Mouse (Mus musculus): ENCODE data around the gene Nudt3. TPM values are rescaled to one million over a fixed set of nuclear protein-coding genes. Genes with fewer than 3 reads are reported as not detected.

Gene Nudt3
- polyA plus RNA-seq, 1 experiment = 68.4 TPM

- H3K4me3 ChIP-seq (ENCODE audit: insufficient read depth, low read depth, low read length) = no peak overlapping the region
Measured at GRCm38 (mm10) chr17:27595659-27596375, 27.5 kb downstream of the Nudt3 start.

DNA sequence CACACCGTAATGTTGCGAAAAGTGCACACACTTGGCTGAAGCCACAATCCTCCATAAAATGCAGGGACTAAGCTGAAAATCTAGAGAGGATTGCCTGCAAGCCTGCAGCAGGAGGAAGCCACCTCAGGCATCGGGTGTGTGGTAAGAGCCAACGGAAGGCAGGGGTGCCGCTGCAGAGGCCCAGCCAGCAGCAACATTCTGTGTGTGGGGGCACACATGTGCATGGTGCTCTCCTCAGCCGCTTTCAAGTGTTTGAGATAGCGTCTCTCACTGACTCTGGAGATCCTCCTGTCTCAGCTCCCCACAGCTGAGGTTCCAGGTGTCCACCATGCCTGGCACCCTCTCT, 30.8 kb downstream of the Nudt3 start:
- H3K4me3 ChIP-seq (ENCODE audit: insufficient read depth, low read depth, low read length) = no peak overlapping the region
- H3K27ac ChIP-seq (replicated peaks; ENCODE audit: low read depth, low read length) = no peak overlapping the region
- peaks cover 7% of the 10 kb centered on the region for H3K4me1 ChIP-seq (ENCODE audit: control insufficient read depth, insufficient read depth, insufficient read length, low read length)

More at GRCm38 (mm10) chr17:27595659-27596375, 27.5 kb downstream of the Nudt3 start:
- Histone ChIP-seq H3K27ac (replicated peaks; ENCODE audit: low read depth, low read length) (no peak overlapping the region), H3K4me1 (ENCODE audit: control insufficient read depth, insufficient read depth, insufficient read length, low read length) (peaks cover 8% of the 10 kb centered on the region)

DNA sequence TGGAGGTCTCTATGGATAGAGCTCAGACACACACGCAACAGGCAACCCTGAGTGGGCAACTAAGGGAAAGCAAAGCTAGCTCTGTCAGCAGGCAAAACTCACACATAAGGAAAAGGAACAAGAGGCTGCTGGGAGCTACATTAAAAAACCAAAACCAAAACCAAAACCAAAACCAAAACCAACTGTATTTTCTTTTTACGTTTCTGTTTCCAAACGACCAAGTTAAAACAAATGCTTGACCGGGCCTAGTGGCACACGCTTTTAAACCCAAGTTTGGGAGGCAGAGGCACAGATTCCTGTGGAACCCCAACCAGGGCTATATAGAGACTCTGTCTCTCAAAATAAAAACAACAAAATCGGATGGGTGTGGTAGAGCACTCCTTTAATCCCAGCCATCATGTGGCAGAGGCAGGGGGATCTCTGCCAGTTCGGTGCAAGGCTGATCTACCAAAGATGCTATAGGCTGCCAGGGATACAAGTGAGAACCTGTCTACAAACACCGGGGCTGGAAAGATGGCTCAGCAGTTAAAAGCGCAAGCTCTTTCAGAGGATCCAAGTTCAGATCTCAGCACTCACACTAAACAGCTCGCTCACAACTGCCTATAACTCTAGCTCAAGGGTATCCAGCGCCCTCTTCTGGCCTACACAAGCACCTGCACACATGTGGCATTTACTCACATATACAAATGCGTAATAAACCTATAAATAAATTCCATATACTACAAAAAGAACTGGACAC, 31.3 kb downstream of the Nudt3 start:
- H3K4me1 ChIP-seq (ENCODE audit: control insufficient read depth, insufficient read depth, insufficient read length, low read length) = peaks cover 11% of the 10 kb centered on the region
- peak overlapping the region; percentile 38; the same call in 1 of the 2 replicates for H3K4me3 ChIP-seq (ENCODE audit: insufficient read depth, low read depth, low read length)
- peak overlapping the region; percentile 40; the same call in 1 of the 2 replicates for H3K27ac ChIP-seq (replicated peaks; ENCODE audit: low read depth, low read length)

- Histone ChIP-seq H3K4me3 (ENCODE audit: insufficient read depth, low read depth, low read length) (no peak overlapping the region), H3K4me1 (ENCODE audit: control insufficient read depth, insufficient read depth, insufficient read length, low read length) (peaks cover 9% of the 10 kb centered on the region), H3K27ac (replicated peaks; ENCODE audit: low read depth, low read length) (no peak overlapping the region)
Measured at GRCm38 (mm10) chr17:27588231-27588630, 35.1 kb downstream of the Nudt3 start.

- peaks cover 9% of the 10 kb centered on the region for H3K4me1 ChIP-seq (ENCODE audit: control insufficient read depth, insufficient read depth, insufficient read length, low read length)
- H3K4me3 ChIP-seq (ENCODE audit: insufficient read depth, low read depth, low read length) = no peak overlapping the region
- no peak overlapping the region for H3K27ac ChIP-seq (replicated peaks; ENCODE audit: low read depth, low read length)
Measured at GRCm38 (mm10) chr17:27587252-27587651, 36.0 kb downstream of the Nudt3 start.

DNA sequence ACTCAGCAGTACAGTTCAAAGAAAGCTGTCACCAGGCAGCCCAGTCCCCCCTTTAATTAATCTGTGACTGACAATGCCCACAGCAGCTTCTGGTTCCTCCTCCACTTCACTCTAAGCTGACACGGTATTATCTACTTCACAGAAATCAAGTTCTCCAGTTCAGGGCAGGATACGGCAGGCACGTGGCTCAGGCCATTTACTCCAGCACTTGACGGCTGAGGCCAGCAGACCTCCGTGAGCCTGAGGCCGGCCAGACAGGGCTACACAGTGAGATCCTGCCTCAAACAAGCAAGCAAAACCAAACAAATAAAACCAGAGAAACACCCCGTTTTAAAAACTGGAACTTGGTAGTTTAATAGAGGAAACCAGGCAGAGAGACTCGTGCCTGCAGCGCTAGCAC, 36.6 kb downstream of the Nudt3 start:
- peaks cover 9% of the 10 kb centered on the region for H3K4me1 ChIP-seq (ENCODE audit: control insufficient read depth, insufficient read depth, insufficient read length, low read length)

GRCm38 (mm10) chr17:27583185-27583894, 40.0 kb downstream of the Nudt3 start:
- H3K4me1 ChIP-seq (ENCODE audit: control insufficient read depth, insufficient read depth, insufficient read length, low read length) = peaks cover 9% of the 10 kb centered on the region
- no peak overlapping the region for H3K4me3 ChIP-seq (ENCODE audit: insufficient read depth, low read depth, low read length)
- no peak overlapping the region for H3K27ac ChIP-seq (replicated peaks; ENCODE audit: low read depth, low read length)

More for the DNA sequence above, 36.6 kb downstream of the Nudt3 start:
- Histone ChIP-seq H3K27ac (replicated peaks; ENCODE audit: low read depth, low read length) (no peak overlapping the region), H3K4me3 (ENCODE audit: insufficient read depth, low read depth, low read length) (no peak overlapping the region)

DNA sequence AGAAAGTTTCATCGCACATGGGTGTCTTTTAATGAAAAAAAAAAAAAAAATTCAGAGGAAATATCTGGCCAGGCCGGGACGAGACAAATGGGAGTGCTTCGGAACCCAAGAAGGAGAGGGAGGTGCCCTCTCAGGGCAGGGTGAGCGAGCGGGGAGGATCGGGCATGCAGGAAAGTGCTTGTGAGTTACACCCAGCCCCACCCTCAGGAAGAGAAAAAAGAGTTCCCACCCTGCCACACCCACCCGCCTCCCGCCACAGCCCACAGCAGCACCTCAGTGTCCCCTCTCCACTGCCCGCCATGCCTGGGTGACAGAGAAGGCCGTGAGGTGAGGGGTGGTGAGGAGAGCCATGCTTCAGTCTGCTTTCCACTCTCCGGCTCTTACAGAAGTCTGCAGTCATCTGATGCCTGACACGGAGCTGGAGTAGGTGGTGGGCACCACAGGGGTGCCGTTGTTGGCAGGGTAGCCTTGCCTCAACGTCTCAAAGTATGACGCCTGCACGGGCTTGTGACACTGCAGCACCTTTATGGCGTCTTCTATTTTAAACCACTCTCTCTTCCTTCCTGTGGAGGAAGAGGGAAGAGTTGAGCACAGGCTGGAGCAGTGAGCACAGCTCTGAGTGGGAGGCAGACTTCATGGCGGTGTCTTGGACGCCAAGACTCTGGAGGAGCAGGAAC, 42.8 kb downstream of the Nudt3 start:
- no peaks in the 10 kb centered on the region for H3K4me1 ChIP-seq (ENCODE audit: control insufficient read depth, insufficient read depth, insufficient read length, low read length)
- no peak overlapping the region for H3K4me3 ChIP-seq (ENCODE audit: insufficient read depth, low read depth, low read length)
- no peak overlapping the region for H3K27ac ChIP-seq (replicated peaks; ENCODE audit: low read depth, low read length)

DNA sequence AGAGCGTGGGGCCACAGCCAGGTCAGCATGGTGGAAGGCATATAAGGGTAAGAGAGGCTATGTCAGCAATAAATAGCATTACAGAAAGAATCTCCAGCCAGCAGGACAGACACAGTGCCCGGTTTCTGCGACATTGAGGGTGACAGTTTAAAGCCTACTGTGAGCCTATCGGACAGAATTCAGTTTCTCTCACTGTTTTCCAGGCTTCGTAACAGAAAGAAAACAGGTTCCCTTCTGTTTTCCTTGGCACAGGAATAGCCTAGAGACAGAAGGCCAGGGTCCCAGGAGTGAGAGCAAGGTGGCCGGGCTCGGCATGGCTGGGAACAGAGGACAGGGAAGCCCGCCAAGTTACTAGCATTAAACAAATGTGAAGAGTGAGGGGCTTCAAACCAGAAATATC, 43.5 kb downstream of the Nudt3 start:
- Histone ChIP-seq H3K4me1 (ENCODE audit: control insufficient read depth, insufficient read depth, insufficient read length, low read length) (no peaks in the 10 kb centered on the region), H3K4me3 (ENCODE audit: insufficient read depth, low read depth, low read length) (no peak overlapping the region), H3K27ac (replicated peaks; ENCODE audit: low read depth, low read length) (no peak overlapping the region)

DNA sequence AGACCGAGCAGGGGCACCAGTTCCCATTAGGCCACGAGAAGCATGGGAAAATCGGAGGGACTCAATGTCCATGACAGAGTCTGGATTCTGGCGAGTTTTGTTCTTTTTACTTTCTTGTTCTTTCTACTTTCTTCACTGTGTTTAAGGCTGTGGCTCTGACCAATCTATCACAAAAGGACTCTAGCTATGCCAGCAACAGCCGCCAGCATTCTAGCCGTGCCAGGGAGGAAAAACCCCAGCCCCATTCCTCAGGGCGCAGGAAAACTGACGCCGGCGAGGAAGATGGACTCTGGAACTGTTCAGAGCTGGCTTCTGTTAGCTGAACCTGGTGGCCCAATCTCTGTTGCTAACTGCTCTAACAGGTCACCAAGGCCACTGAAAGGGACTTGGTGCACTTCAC, 44.8 kb downstream of the Nudt3 start:
- H3K4me1 ChIP-seq (ENCODE audit: control insufficient read depth, insufficient read depth, insufficient read length, low read length) = no peaks in the 10 kb centered on the region
- no peak overlapping the region for H3K27ac ChIP-seq (replicated peaks; ENCODE audit: low read depth, low read length)
- H3K4me3 ChIP-seq (ENCODE audit: insufficient read depth, low read depth, low read length) = no peak overlapping the region

DNA sequence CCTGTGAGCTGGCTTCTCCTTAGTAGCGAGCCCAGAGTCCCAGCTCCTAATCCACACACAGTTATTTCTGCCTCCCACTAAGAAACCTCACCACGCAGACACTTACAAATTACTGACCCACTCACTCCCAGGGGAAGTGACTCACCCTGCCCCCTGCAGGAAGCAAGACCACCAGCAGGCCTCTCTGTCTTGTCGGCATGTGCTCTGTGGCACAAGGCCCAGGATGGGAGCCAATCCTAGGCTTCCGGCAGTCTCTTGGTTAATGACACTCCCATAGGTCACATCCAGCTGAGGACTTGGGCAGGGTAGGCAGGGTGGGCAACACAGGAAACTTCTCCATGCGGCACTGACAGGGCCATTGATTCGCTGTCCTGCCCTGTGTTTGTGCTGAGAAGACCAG, 45.8 kb downstream of the Nudt3 start:
- H3K27ac ChIP-seq (replicated peaks; ENCODE audit: low read depth, low read length) = no peak overlapping the region

DNA sequence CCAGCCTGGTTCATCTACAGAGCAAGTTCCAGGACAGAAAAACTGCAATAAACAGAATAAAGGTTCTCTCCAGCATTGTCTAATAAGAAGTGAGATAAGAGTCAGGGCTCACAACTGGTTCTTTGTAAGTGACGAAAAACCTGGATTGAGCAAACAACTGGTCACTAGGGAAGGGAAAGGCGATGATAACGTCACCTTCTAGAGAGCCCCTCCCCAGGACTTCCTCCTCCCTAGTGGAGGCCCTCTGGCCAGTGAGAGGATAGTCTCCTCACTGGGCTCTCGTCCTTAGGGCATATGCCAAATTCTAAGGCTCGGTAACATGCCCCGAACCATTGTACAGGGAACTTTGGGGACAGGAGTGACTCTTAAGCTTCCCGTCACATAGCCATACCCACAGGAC, 47.2 kb downstream of the Nudt3 start:
- no peaks in the 10 kb centered on the region for H3K4me1 ChIP-seq (ENCODE audit: control insufficient read depth, insufficient read depth, insufficient read length, low read length)
- no peak overlapping the region for H3K27ac ChIP-seq (replicated peaks; ENCODE audit: low read depth, low read length)
- H3K4me3 ChIP-seq (ENCODE audit: insufficient read depth, low read depth, low read length) = no peak overlapping the region

More for the DNA sequence above, 45.8 kb downstream of the Nudt3 start:
- no peak overlapping the region for H3K4me3 ChIP-seq (ENCODE audit: insufficient read depth, low read depth, low read length)
- H3K4me1 ChIP-seq (ENCODE audit: control insufficient read depth, insufficient read depth, insufficient read length, low read length) = no peaks in the 10 kb centered on the region

GRCm38 (mm10) chr17:27575116-27575776, 48.0 kb downstream of the Nudt3 start:
- no peak overlapping the region for H3K27ac ChIP-seq (replicated peaks; ENCODE audit: low read depth, low read length)
- H3K4me1 ChIP-seq (ENCODE audit: control insufficient read depth, insufficient read depth, insufficient read length, low read length) = no peaks in the 10 kb centered on the region
- H3K4me3 ChIP-seq (ENCODE audit: insufficient read depth, low read depth, low read length) = no peak overlapping the region

- no peak overlapping the region for H3K27ac ChIP-seq (replicated peaks; ENCODE audit: low read depth, low read length)
- no peaks in the 10 kb centered on the region for H3K4me1 ChIP-seq (ENCODE audit: control insufficient read depth, insufficient read depth, insufficient read length, low read length)
- H3K4me3 ChIP-seq (ENCODE audit: insufficient read depth, low read depth, low read length) = no peak overlapping the region
Measured at GRCm38 (mm10) chr17:27574470-27575115, 48.7 kb downstream of the Nudt3 start.

Data from brown adipose tissue, adult 24 weeks (tissue).